Mouse (Mus musculus) thymus, adult 2 months (tissue): ENCODE results near the gene Asns.

Source experiments
- CTCF ChIP-seq: fragments of 200-500 bp; IDR thresholded peaks from 2 replicates; pipeline ENCODE4 v1.5.1; 2012; ENCODE audit warnings: mild to moderate bottlenecking, control low read depth, low read length, moderate library complexity, borderline replicate concordance; ENCODE audit not compliant: control insufficient read depth, poor library complexity, insufficient read depth; ENCODE audit errors: extremely low read depth
- POLR2A ChIP-seq: fragments of 200-500 bp; IDR thresholded peaks from 2 replicates; pipeline ENCODE4 v1.6.1; 2012; ENCODE audit warnings: mild to moderate bottlenecking, low read length, control low read depth, moderate library complexity; ENCODE audit not compliant: control insufficient read depth, poor library complexity, insufficient read depth; ENCODE audit errors: extremely low read depth

DNA sequence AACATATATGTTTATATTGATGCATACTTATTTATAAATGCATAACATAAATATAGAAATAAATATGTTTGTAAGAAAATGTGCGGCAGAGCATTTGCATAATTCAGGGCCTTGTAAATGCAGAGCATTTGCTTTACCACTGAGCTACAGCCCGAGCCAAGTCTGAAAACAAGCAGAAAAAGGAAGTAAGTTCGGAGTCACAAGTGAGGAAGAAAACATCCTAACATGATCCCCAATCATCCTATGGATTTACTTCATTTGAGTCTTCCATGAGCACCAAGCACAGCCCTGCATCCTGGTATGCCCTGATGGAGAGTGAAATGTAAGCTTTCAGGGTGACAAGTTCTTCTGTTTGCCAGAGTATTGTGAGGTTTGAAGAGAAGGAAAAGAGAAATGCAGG is 15.2 kb upstream of the Asns start:
- TF ChIP-seq CTCF (no peak), POLR2A (no peak)
